In genomic region chr7:111766145-111766767, GRCm38 (mm10) we compare ENCODE assay signal across 28 mouse cellular contexts. TPM values are rescaled to one million over a fixed set of nuclear protein-coding genes. Genes with fewer than 3 reads are reported as not detected.
DNase-seq lines count a peak whose midpoint lies in the region; ATAC-seq and TF ChIP-seq lines count a peak whose summit lies in the region.
"Had no signal": no experiment of that assay in that cellular context is flagged by ENCODE, and none has a peak within 500 bp of the region (broad histone marks: within the 10 kb centered on the region; RNA-seq: fewer than 3 reads in every experiment).

No protein-coding gene starts in this region.

- no peaks in the 10 kb centered on the region for H3K9me3 ChIP-seq in hindbrain, postnatal 0 days (ENCODE audit: low read length)
- no peaks in the 10 kb centered on the region for H3K9me3 ChIP-seq in hindbrain, embryonic 13.5 days
- H3K9me3 ChIP-seq in liver, postnatal 0 days (ENCODE audit: low read length), result no peaks in the 10 kb centered on the region
- H3K9me3 ChIP-seq in liver, embryonic 11.5 days (ENCODE audit: control insufficient read depth, low read length), result no peaks in the 10 kb centered on the region
- peaks cover 9% of the 10 kb centered on the region; the same call in 1 of the 2 replicates for H3K9me3 ChIP-seq in megakaryocyte, embryonic 14.5 days
- H3K9me3 ChIP-seq: embryonic facial prominence, embryonic 13.5 days; heart, embryonic 15.5 days; hindbrain, embryonic 12.5 days; limb, embryonic 15.5 days had no signal

- no peak overlapping the region for H3K4me3 ChIP-seq in hindbrain, postnatal 0 days (ENCODE audit: low read length)
- H3K4me3 ChIP-seq in hindbrain, embryonic 13.5 days, result no peak overlapping the region
- no peak overlapping the region for H3K4me3 ChIP-seq in liver, postnatal 0 days (ENCODE audit: low read depth, low read length)
- H3K4me3 ChIP-seq in liver, embryonic 11.5 days (ENCODE audit: low read depth, low read length), result no peak overlapping the region
- H3K4me3 ChIP-seq in megakaryocyte, embryonic 14.5 days (replicated peaks), result peak overlapping the region; percentile 23
- H3K4me3 ChIP-seq: embryonic facial prominence, embryonic 13.5 days; erythroblast, embryonic 14.5 days; gastrocnemius, adult 2 months; heart, embryonic 15.5 days; hindbrain, embryonic 12.5 days; limb, embryonic 15.5 days had no signal

- no peak for TF ChIP-seq CTCF in hindbrain, postnatal 0 days (IDR thresholded peaks at IDR 0.05; ENCODE audit: low read depth)
- TF ChIP-seq CTCF in liver, postnatal 0 days (IDR thresholded peaks at IDR 0.05; ENCODE audit: low read depth), result no peak

- H3K9ac ChIP-seq in hindbrain, postnatal 0 days (replicated peaks; ENCODE audit: low read length), result no peak overlapping the region
- no peak overlapping the region for H3K9ac ChIP-seq in hindbrain, embryonic 13.5 days
- H3K9ac ChIP-seq in liver, postnatal 0 days (replicated peaks), result no peak overlapping the region
- H3K9ac ChIP-seq in liver, embryonic 11.5 days (ENCODE audit: low read depth, low read length), result no peak overlapping the region
- H3K9ac ChIP-seq: embryonic facial prominence, embryonic 13.5 days; heart, embryonic 15.5 days; hindbrain, embryonic 12.5 days; limb, embryonic 15.5 days had no signal

- ATAC-seq in hindbrain, postnatal 0 days, result no peak
- ATAC-seq in hindbrain, embryonic 13.5 days (ENCODE audit: low FRiP score), result no peak
- ATAC-seq in liver, postnatal 0 days, result no peak
- no peak for ATAC-seq in liver, embryonic 11.5 days (replicated peaks; ENCODE audit: low FRiP score)
- no peak for ATAC-seq in megakaryocyte, adult 5-6 weeks (ENCODE audit: poor library complexity, severe bottlenecking)
- ATAC-seq: activated CD4-positive, CD25-positive, alpha-beta regulatory T cell, adult 4 months; forebrain, embryonic 16.5 days; intestine, postnatal 0 days; midbrain, embryonic 16.5 days had no signal

- TF ChIP-seq EP300 in liver, postnatal 0 days (IDR thresholded peaks at IDR 0.05; ENCODE audit: low read depth), result no peak

- peaks cover 5% of the 10 kb centered on the region; the same call in 1 of the 2 replicates for H3K4me1 ChIP-seq in hindbrain, postnatal 0 days (ENCODE audit: insufficient read depth, low read length)
- H3K4me1 ChIP-seq in hindbrain, embryonic 13.5 days (replicated peaks), result peaks cover 15% of the 10 kb centered on the region
- no peaks in the 10 kb centered on the region for H3K4me1 ChIP-seq in liver, postnatal 0 days (ENCODE audit: insufficient read depth)
- H3K4me1 ChIP-seq in liver, embryonic 11.5 days (replicated peaks; ENCODE audit: control insufficient read depth, insufficient read depth, low read length), result no peaks in the 10 kb centered on the region
- no peaks in the 10 kb centered on the region for H3K4me1 ChIP-seq in megakaryocyte, embryonic 14.5 days

- WGBS in hindbrain, postnatal 0 days, result 58% methylated on average over 9 of the region's 9 CpGs
- WGBS in hindbrain, embryonic 13.5 days, result 71% methylated on average over 9 of the region's 9 CpGs
- 54% methylated on average over 9 of the region's 9 CpGs for WGBS in liver, postnatal 0 days (ENCODE audit: insufficient replicate concordance)
- WGBS in liver, embryonic 11.5 days, result 71% methylated on average over 9 of the region's 9 CpGs

- no peaks in the 10 kb centered on the region for H3K27me3 ChIP-seq in hindbrain, postnatal 0 days (ENCODE audit: insufficient read depth, low read length)
- H3K27me3 ChIP-seq in hindbrain, embryonic 13.5 days, result no peaks in the 10 kb centered on the region
- H3K27me3 ChIP-seq in liver, postnatal 0 days (ENCODE audit: insufficient read depth, low read length), result no peaks in the 10 kb centered on the region
- no peaks in the 10 kb centered on the region for H3K27me3 ChIP-seq in liver, embryonic 11.5 days (replicated peaks; ENCODE audit: control insufficient read depth, insufficient read depth, low read length)
- peaks cover 5% of the 10 kb centered on the region for H3K27me3 ChIP-seq in megakaryocyte, embryonic 14.5 days (replicated peaks)
- H3K27me3 ChIP-seq: embryonic facial prominence, embryonic 13.5 days; heart, embryonic 15.5 days; hindbrain, embryonic 12.5 days; limb, embryonic 15.5 days had no signal

- DNase-seq in adrenal gland, postnatal 14 days, result peak; percentile 20
- DNase-seq in adrenal gland, postnatal 4 days (ENCODE audit: low spot score in 2 of 2), result no peak
- DNase-seq in hindbrain, postnatal 0 days (ENCODE audit: low spot score), result peak; percentile 20
- peak; percentile 24 for DNase-seq in liver, postnatal 0 days
- DNase-seq in liver, embryonic 11.5 days (ENCODE audit: low spot score), result no peak
- DNase-seq: adrenal gland, adult 2 months; cerebellum, adult 9-10 months; embryo, embryonic 11 days; gastrocnemius, adult 2 months; kidney, adult 9 months; kidney, postnatal 25 days; right cerebral cortex, adult 18-20 months; right cerebral cortex, postnatal 4 days; thymus, adult 18-20 months; thymus, postnatal 25 days had no signal

- no peak overlapping the region for H3K27ac ChIP-seq in hindbrain, postnatal 0 days
- H3K27ac ChIP-seq in hindbrain, embryonic 13.5 days, result no peak overlapping the region
- no peak overlapping the region for H3K27ac ChIP-seq in liver, postnatal 0 days (ENCODE audit: low read depth)
- no peak overlapping the region for H3K27ac ChIP-seq in liver, embryonic 11.5 days (ENCODE audit: low read depth, low read length)
- H3K27ac ChIP-seq: embryonic facial prominence, embryonic 13.5 days; gastrocnemius, adult 2 months; heart, embryonic 15.5 days; hindbrain, embryonic 12.5 days; limb, embryonic 15.5 days; stomach, postnatal 0 days had no signal

- no peaks in the 10 kb centered on the region for H3K36me3 ChIP-seq in hindbrain, postnatal 0 days (ENCODE audit: insufficient read depth, low read length)
- H3K36me3 ChIP-seq in hindbrain, embryonic 13.5 days, result no peaks in the 10 kb centered on the region
- H3K36me3 ChIP-seq in liver, postnatal 0 days (replicated peaks; ENCODE audit: insufficient read depth, low read length), result no peaks in the 10 kb centered on the region
- H3K36me3 ChIP-seq in liver, embryonic 11.5 days (ENCODE audit: control insufficient read depth, insufficient read depth, low read length), result no peaks in the 10 kb centered on the region
- no peaks in the 10 kb centered on the region for H3K36me3 ChIP-seq in megakaryocyte, embryonic 14.5 days (replicated peaks; ENCODE audit: low read length)
- H3K36me3 ChIP-seq: embryonic facial prominence, embryonic 13.5 days; heart, embryonic 15.5 days; hindbrain, embryonic 12.5 days; limb, embryonic 15.5 days had no signal

- H3K4me2 ChIP-seq in hindbrain, postnatal 0 days (ENCODE audit: low read depth, low read length), result no peak overlapping the region
- no peak overlapping the region for H3K4me2 ChIP-seq in hindbrain, embryonic 13.5 days
- H3K4me2 ChIP-seq in liver, postnatal 0 days (ENCODE audit: low read depth, low read length), result no peak overlapping the region
- no peak overlapping the region for H3K4me2 ChIP-seq in liver, embryonic 11.5 days
- H3K4me2 ChIP-seq: embryonic facial prominence, embryonic 13.5 days; heart, embryonic 15.5 days; hindbrain, embryonic 12.5 days; limb, embryonic 15.5 days had no signal

RNA-seq across cellular contexts. Expression of gene Galnt18, which starts 13.5 kb away (rescaled TPM):
- total RNA-seq in adrenal gland, postnatal 14 days (2021), result 18.4 and 24.1 TPM in 2 replicates
- 10 to 100 TPM; 27.9 to 33.5 TPM for total RNA-seq in adrenal gland, postnatal 4 days (2021)
- total RNA-seq in hindbrain, postnatal 0 days (2014; rRNA removed), result 19.0 and 22.7 TPM in 2 replicates
- 15.3 and 15.8 TPM in 2 replicates for polyA plus RNA-seq in hindbrain, postnatal 0 days (2015; fragmentation: Nextera tagmentation; extraction: Ambion mirVana)
- polyA plus RNA-seq in hindbrain, embryonic 13.5 days (2015; fragmentation: Nextera tagmentation; extraction: Ambion mirVana), result 10.4 and 10.6 TPM in 2 replicates
- polyA plus RNA-seq in liver, postnatal 0 days (2015; fragmentation: Nextera tagmentation; extraction: Ambion mirVana), result 1.7 and 1.9 TPM in 2 replicates
- polyA plus RNA-seq in liver, embryonic 11.5 days (2014; fragmentation: Nextera tagmentation; extraction: Ambion mirVana), result 2.7 and 3.1 TPM in 2 replicates
- not detected in 2 replicates for polyA plus RNA-seq in megakaryocyte, embryonic 14.5 days (2012; ENCODE audit: insufficient read depth, low replicate concordance)
- total RNA-seq in megakaryocyte, adult 5-6 weeks (2015), result not detected in 2 replicates
- not detected in 2 replicates for total RNA-seq in megakaryocyte, adult 5-6 weeks (2017)
- polyA plus RNA-seq: activated CD4-positive, CD25-positive, alpha-beta regulatory T cell, adult 4 months; erythroblast, embryonic 14.5 days had no signal

Comparison
In these comparisons a context has a peak if more than half of its experiments do, and no peak if none do; other contexts are left out.
1. DNase-seq: peak in adrenal gland, postnatal 14 days (single experiment), hindbrain, postnatal 0 days (single experiment) and liver, postnatal 0 days (single experiment); none in adrenal gland, postnatal 4 days (0 of 2) and liver, embryonic 11.5 days (single experiment).